Mouse (Mus musculus) effector memory CD4-positive, alpha-beta T cell, adult 7 months (primary cell): ENCODE data around the gene Pgghg. TPM values are rescaled to one million over a fixed set of nuclear protein-coding genes. Genes with fewer than 3 reads are reported as not detected.

ENCODE experiments used
- polyA plus RNA-seq: library from polyadenylated mRNA; unstranded; fragments of 100-300 nt; shearing (Covaris generic); gene quantifications from one replicate; pipeline ENCODE4 v1.2.1, GENCODE M21; 2017

Gene Pgghg
- polyA plus RNA-seq, result 9.2 TPM

DNA sequence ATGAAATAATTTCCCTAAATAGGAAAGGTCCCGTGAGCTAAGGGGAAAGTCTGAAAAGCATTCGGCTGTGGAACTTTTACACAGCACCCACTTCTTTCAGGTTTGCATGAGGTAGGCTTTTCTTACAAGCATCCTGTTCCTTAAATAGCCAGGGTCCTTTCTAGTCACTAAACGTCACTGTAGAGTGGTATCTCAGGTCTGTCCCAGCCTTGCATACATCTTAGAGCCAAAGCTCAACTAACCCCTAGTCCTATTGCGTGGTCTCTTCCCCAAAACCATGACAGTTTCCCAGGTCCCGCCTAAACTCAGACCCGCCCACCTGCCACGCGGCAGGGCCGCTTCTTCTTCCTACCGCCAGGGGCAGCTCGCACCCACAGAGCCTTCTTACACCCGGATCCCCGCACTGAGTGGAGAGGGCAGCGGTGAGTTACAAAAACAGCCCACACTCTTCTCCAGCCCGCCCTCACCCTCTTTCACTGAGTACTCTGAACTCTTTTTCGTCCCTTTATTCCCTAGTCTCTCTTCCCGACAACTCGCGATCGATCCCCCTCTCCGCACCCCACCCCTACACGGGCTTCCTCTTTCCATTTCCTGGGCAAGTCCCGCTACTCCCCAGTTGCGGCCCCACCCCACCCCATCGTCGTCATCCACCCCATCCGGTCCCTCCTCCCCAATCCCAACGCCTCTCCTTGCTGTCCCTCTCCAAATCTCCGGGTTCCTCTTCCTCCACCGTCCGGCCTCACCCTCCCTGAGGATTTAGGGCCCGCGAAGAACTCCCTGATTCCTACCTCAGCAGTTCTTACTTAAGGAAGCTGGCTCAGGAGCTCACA lies at the start of gene Pgghg:
Gene Pgghg (plus strand): TSS at position 170 of the 830 bp plus-strand sequence.

DNA sequence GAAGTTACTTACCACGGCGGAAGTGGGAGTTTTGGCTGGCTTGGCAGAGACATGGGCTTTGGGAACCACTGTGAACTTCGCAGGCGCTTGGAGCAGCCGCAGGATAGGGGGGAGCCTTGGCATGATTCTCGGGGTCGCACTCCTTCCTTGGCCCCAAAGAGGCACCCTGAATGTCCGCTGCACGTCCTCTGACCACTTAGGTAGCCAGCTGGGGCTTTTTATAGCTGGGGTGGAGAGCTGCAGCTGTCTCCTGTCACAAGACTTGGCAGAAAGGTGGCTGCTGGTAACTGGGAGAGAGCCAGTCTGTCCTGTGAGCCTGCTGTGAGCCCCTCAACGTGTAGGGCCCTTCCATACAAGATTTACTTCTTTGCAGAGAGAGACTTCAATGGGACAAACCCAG lies 41.0 kb upstream of the Pgghg start, which contains the start of gene Cox8b:
Gene Cox8b (minus strand): TSS at position 227 of the 400 bp plus-strand sequence.

DNA sequence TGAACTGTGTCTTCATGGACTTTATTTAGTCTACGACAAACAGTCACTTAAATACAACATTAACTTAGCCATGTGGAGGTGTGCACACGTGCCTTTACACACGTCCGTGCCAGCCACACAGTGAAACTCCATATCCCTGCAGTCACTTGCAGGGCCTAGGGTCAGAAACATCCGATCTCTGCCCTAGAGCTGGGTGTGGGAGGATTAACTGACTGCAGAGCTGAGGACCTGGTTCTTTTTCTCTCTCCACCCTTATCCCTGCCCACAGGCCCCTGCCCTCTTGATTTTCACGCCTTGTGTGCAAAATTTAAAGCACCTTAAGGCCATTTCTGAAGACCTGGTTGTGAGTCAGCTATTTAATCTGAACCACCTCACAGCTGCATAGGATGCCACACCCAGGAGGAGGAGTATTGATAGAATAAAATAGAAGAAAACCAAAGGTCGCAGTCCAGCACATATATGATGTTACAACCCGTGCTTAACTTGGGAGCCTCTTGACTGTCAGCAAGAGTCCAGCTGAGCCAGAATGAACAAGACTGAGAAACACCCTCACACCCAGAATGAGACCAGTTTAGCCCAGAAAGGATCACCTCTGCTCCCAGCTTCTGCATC lies 20.7 kb upstream of the Pgghg start, which contains the start of gene Nlrp6:
Gene Nlrp6 (plus strand): TSS at position 485 of the 612 bp plus-strand sequence.

DNA sequence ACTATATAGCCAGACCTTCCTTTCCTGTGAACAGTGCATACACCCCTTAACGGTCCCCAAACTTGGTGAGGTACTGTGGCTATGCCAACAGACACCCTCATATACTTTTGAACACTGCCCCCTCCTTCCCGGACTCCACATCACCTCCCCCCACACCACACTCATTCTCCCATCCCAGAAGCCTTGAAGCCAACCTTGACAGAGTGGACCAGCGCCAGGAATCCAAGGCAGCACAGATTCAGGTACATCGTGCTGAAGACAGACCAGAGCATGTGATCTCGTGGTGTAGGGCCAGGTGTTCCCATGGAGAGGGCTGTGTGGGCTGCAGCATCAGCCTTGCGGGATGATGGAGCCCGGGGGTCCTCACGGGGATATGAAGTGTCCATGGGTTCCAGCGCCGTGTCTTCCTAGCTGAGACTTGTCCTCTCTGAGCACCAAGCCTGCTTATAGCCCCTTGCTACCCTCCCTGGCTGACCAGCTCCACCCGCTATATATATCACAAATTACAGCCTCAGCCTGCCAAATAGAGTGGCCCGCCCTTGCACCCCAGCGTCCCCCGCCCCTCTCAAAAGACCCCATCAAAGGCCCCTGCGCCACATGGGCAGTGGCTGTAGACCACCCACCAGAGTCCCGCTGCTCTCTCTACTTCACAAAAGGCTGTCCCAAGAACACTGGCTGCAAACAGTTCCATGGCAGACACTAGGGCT lies 8.8 kb downstream of the Pgghg start, which contains the start of gene Ifitm5:
Gene Ifitm5 (minus strand): TSS at position 468 of the 707 bp plus-strand sequence.

DNA sequence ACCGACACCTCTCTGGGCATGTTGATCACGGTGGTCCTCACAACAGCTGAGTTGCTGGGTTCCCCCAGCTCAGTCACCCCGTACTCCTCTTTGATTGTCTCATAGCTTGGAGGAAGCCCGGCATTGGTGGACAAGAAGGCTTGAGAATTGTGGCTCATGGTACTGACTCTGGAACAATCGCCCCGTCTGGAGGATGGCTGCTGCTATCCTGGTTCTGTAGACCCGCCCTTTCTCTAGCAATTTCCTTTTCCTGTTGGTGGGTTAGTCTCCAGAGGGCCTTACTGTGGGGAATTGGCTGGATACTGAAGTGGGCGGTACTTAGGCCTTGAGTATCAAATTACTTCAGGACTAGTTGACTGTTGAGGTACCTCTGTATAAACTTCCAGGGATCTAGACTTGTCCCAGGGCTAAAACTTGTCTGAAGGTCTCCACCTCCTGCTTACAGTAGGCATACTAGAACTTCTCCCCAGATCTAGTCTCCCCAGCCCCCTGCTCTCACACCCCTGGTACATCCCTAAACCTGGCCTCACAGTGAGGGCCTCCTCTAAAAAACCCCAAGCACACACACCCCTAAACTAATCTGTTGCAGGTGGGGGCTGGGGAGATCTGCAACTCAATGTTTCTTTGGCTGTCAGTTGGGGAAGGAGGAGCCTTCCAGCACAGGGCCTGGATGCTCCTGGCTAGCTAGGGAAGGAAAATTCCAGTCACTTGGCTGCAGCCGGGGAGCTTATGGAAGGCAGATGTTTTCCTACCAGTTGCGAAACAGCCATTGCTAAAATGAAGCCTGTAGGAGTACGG lies 14.8 kb downstream of the Pgghg start, which contains the start of the genes Gm45717 and Ifitm2:
Gene Gm45717 (minus strand): TSS at position 180 of the 798 bp plus-strand sequence.
Gene Ifitm2 (minus strand): TSS at position 230 of the 798 bp plus-strand sequence.

DNA sequence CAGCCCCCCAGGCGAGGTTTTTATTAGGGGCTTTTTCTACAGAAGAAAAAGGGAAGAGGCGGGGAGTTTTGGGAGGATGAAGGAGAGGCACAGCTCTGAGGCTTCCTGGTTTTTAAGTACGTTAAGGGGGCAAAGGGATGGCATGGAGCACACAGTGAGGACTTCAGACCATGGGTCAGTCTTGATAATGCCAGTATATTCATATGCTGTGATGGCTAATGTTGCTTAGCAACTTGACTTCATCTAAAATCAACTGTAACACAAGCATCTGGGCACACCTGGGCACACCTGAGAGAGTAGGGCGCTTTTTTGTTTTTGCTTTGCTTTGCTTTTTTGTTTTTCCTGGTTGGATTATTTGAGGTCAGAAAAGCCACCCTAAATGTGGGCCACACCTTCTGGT lies 25.7 kb downstream of the Pgghg start, which contains the start of gene Ifitm1:
Gene Ifitm1 (plus strand): TSS at position 301 of the 400 bp plus-strand sequence.

Other genes starting within 250 kb of the Pgghg start
- gene Olfr541, start 244.1 kb upstream of the Pgghg start, polyA plus RNA-seq, result not detected
- gene Cyp2e1, start 177.7 kb upstream of the Pgghg start, polyA plus RNA-seq, result not detected
- gene Syce1, start 153.5 kb upstream of the Pgghg start, polyA plus RNA-seq, result not detected
- 0.18 TPM for gene Zfp941, start 119.2 kb upstream of the Pgghg start, polyA plus RNA-seq
- not detected for gene Urah, start 106.4 kb upstream of the Pgghg start, polyA plus RNA-seq
- gene Scgb1c1, start 95.8 kb upstream of the Pgghg start, polyA plus RNA-seq, result not detected
- 0.30 TPM for gene Odf3, start 93.6 kb upstream of the Pgghg start, polyA plus RNA-seq
- 1.3 TPM for gene Gm45785, start 85.1 kb upstream of the Pgghg start, polyA plus RNA-seq
- gene Ric8a, start 84.4 kb upstream of the Pgghg start, polyA plus RNA-seq, result 107 TPM
- 51.2 TPM for gene Bet1l, start 83.8 kb upstream of the Pgghg start, polyA plus RNA-seq
- gene Psmd13, start 59.4 kb upstream of the Pgghg start, polyA plus RNA-seq, result 145 TPM
- 2.6 TPM for gene Sirt3, start 59.1 kb upstream of the Pgghg start, polyA plus RNA-seq
- gene Cox8b, start 40.9 kb upstream of the Pgghg start, polyA plus RNA-seq, result not detected
- 0.11 TPM for gene Nlrp6, start 20.5 kb upstream of the Pgghg start, polyA plus RNA-seq
- not detected for gene Ifitm5, start 8.9 kb downstream of the Pgghg start, polyA plus RNA-seq
- gene Gm45717, start 14.5 kb downstream of the Pgghg start, polyA plus RNA-seq, result not detected
- 19.8 TPM for gene Ifitm2, start 14.6 kb downstream of the Pgghg start, polyA plus RNA-seq
- gene Ifitm1, start 25.8 kb downstream of the Pgghg start, polyA plus RNA-seq, result 8.4 TPM
- 9.4 TPM for gene Ifitm3, start 69.4 kb downstream of the Pgghg start, polyA plus RNA-seq
- not detected for gene Ifitm6, start 76.5 kb downstream of the Pgghg start, polyA plus RNA-seq
- gene Gm17387, start 87.7 kb downstream of the Pgghg start, polyA plus RNA-seq, result not detected
- gene B4galnt4, start 119.7 kb downstream of the Pgghg start, polyA plus RNA-seq, result 19.2 TPM
- 186 TPM for gene Pkp3, start 136.8 kb downstream of the Pgghg start, polyA plus RNA-seq
- gene Sigirr, start 159.2 kb downstream of the Pgghg start, polyA plus RNA-seq, result 69.4 TPM
- gene Ano9, start 176.4 kb downstream of the Pgghg start, polyA plus RNA-seq, result not detected
- gene Ptdss2, start 181.0 kb downstream of the Pgghg start, polyA plus RNA-seq, result 4.1 TPM
- 81.9 TPM for gene Rnh1, start 231.5 kb downstream of the Pgghg start, polyA plus RNA-seq